Mouse (Mus musculus) CH12.LX (cell line): ENCODE data around the gene Taco1. TPM values are rescaled to one million over a fixed set of nuclear protein-coding genes. Genes with fewer than 3 reads are reported as not detected.
"Not testable (repeated sequence)": the region's sequence is repeated elsewhere in the genome, so short reads cannot be mapped to it uniquely, and the experiment has no call there.

ENCODE experiments used
- DNase-seq: peaks from one replicate; pipeline ENCODE4 v3.0.0-alpha.2; 2013; ENCODE audit errors: extremely low read depth
- H3K27ac ChIP-seq: 2 replicates; pipeline ENCODE4 v1.5.1; 2012; ENCODE audit warnings: low read depth, mild to moderate bottlenecking, control low read depth, moderate library complexity; ENCODE audit not compliant: insufficient read depth
- H3K27me3 ChIP-seq: replicated peaks from 2 replicates; pipeline ENCODE3; 2012; ENCODE audit warnings: inconsistent platforms
- H3K36me3 ChIP-seq, 2 experiments: replicated peaks in 1 of 2; 2 replicates each; pipeline versions ENCODE3 to v1.6.1; 2012; ENCODE audit warnings: inconsistent platforms in 1 of 2, low read length in 1 of 2, mild to moderate bottlenecking in 1 of 2, mixed read lengths in 1 of 2, moderate library complexity in 1 of 2; ENCODE audit not compliant: control insufficient read depth in 1 of 2, insufficient read depth in 1 of 2
- H3K4me1 ChIP-seq, 2 experiments: 2 replicates each; pipeline ENCODE4 v1.6.1; 2012; ENCODE audit warnings: inconsistent platforms in 1 of 2, moderate library complexity in 1 of 2; ENCODE audit not compliant: insufficient read depth in 2 of 2, control insufficient read depth in 1 of 2
- H3K4me2 ChIP-seq: 2 replicates; pipeline ENCODE4 v1.6.1; 2012; ENCODE audit warnings: low read depth, mild to moderate bottlenecking, control low read depth; ENCODE audit not compliant: poor library complexity, insufficient read depth, severe bottlenecking
- H3K4me3 ChIP-seq, 3 experiments: fragments of 150-350 bp in 1 of 3; sonication (generic) in 1 of 3; replicated peaks in 1 of 3; 2 replicates each; pipeline versions ENCODE3 to v1.5.1; 2011 to 2012; ENCODE audit warnings: low read depth in 2 of 3, low read length in 2 of 3, mild to moderate bottlenecking in 2 of 3, moderate library complexity in 2 of 3, control low read depth in 1 of 3, improper control_type of control experiment in 1 of 3, inconsistent platforms in 1 of 3, mixed read lengths in 1 of 3; ENCODE audit not compliant: poor library complexity in 1 of 3
- H3K79me2 ChIP-seq: replicated peaks from 2 replicates; pipeline ENCODE4 v1.6.1; 2012; ENCODE audit warnings: mild to moderate bottlenecking, moderate library complexity; ENCODE audit not compliant: control insufficient read depth, poor library complexity, insufficient read depth, severe bottlenecking; ENCODE audit errors: extremely low read depth
- H3K9ac ChIP-seq: 2 replicates; pipeline ENCODE4 v1.6.1; 2012; ENCODE audit warnings: low read depth, mild to moderate bottlenecking, control low read depth, moderate library complexity; ENCODE audit not compliant: insufficient read depth
- H3K9me3 ChIP-seq: replicated peaks from 2 replicates; pipeline ENCODE3; 2012; ENCODE audit warnings: low read length, inconsistent platforms, mixed read lengths
- CHD2 ChIP-seq: IDR thresholded peaks from 2 replicates; pipeline ENCODE4 v1.6.1; 2011; ENCODE audit warnings: low read length, improper control_type of control experiment
- E2F4 ChIP-seq: IDR thresholded peaks from 2 replicates; pipeline ENCODE4 v1.6.1; 2011; ENCODE audit warnings: low read depth, low read length, improper control_type of control experiment; ENCODE audit not compliant: insufficient replicate concordance
- EP300 ChIP-seq: IDR thresholded peaks from 2 replicates; pipeline ENCODE4 v1.6.1; 2011; ENCODE audit warnings: low read length, improper control_type of control experiment
- GABPA ChIP-seq: IDR thresholded peaks from 2 replicates; pipeline ENCODE4 v1.6.1; 2012; ENCODE audit warnings: low read depth, low read length, improper control_type of control experiment, inconsistent platforms; ENCODE audit not compliant: insufficient replicate concordance
- IRF4 ChIP-seq: IDR thresholded peaks from 2 replicates; pipeline ENCODE4 v1.6.1; 2014; ENCODE audit warnings: low read depth, mild to moderate bottlenecking, inconsistent platforms, low read length, improper control_type of control experiment
- JUND ChIP-seq: conservative IDR thresholded peaks from 2 replicates; pipeline ENCODE4 v1.6.1; 2011; ENCODE audit warnings: low read depth, low read length, improper control_type of control experiment
- MAZ ChIP-seq: IDR thresholded peaks from 2 replicates; pipeline ENCODE4 v1.6.1; 2012; ENCODE audit warnings: low read depth, mild to moderate bottlenecking, inconsistent platforms, low read length, improper control_type of control experiment, moderate library complexity
- NELFE ChIP-seq: IDR thresholded peaks from 2 replicates; pipeline ENCODE4 v1.6.1; 2011; ENCODE audit warnings: low read depth, low read length, improper control_type of control experiment
- RAD21 ChIP-seq: IDR thresholded peaks from 2 replicates; pipeline ENCODE4 v1.6.1; 2011; ENCODE audit warnings: low read depth, mild to moderate bottlenecking, low read length, improper control_type of control experiment, moderate library complexity
- RCOR1 ChIP-seq: conservative IDR thresholded peaks from 2 replicates; pipeline ENCODE4 v1.6.1; 2012; ENCODE audit warnings: low read depth, mild to moderate bottlenecking, inconsistent platforms, low read length, improper control_type of control experiment
- USF2 ChIP-seq: conservative IDR thresholded peaks from 2 replicates; pipeline ENCODE4 v1.6.1; 2011; ENCODE audit warnings: low read depth, low read length, improper control_type of control experiment
- ZNF384 ChIP-seq: IDR thresholded peaks from 2 replicates; pipeline ENCODE4 v1.6.1; 2012; ENCODE audit warnings: low read depth, low read length, improper control_type of control experiment, inconsistent platforms
- dilution Hi-C: fragments of 300-500 bp; cut with MboI; formaldehyde crosslinking; loops from 2 replicates; pipeline ENCODE4 v1.14.3; 2020; ENCODE audit warnings: low sequenced_read_pairs; ENCODE audit not compliant: extremely low pct_unique_long_range_greater_than_20kb, extremely low pct_ligation_motif_present
- in situ Hi-C: fragments of 300-500 bp; cut with MboI; formaldehyde crosslinking; loops from 3 replicates; pipeline ENCODE4 v1.14.3; 2019; ENCODE audit warnings: low sequenced_read_pairs, low pct_ligation_motif_present, low pct_unique_long_range_greater_than_20kb, mixed read lengths
- polyA plus RNA-seq: library from polyadenylated mRNA; unstranded; fragments of >175 nt; gene quantifications from 2 replicates; pipeline ENCODE4 v1.2.1, GENCODE M21; 2012; ENCODE audit warnings: low read depth; ENCODE audit not compliant: insufficient read length
- total RNA-seq, 2 experiments: library from RNA; depleted of rRNA; stranded (reverse); fragments of 300-350 nt in 1 of 2; fragments of >200 nt in 1 of 2; gene quantifications; 2 replicates each; pipeline ENCODE4 v1.2.3; 2012 to 2014

Taco1 gene
- total and polyA plus RNA-seq, 3 experiments: 30.8 to 35.8 (median 32.6) TPM

DNA sequence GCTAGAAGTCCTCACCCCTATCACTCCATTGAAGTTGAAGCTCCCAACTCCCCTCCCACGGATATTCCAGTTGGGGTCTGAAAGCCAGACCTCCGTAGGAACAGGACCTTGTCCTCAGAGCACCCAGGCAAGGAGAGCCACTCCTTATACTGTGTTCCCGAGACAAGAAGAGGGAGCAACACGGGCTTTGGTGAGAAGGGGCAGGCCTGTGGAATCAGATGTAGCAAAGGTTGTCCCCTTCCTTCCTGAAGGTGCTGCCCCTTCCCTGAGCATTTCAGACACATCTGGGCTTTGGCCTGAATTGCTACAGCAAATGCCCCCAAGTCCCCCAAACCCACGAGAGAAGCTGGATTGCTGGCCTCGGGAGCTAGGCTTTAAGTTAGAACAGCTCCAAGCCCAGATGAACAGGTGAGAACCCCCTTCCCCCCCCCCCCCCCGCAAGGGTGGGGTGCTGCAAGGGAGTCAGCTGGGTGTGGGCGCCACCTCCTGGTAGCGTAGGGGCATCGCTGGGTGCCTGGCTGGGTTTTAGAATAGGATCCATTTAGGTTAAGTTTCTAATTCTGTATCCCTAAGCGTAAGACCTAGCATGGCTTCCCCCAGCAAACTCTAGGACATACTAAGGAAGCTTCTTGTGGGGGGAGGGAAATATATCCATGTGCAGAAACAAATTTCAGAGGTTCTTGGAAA is 39.3 kb upstream of the Taco1 start (continued):
- TF ChIP-seq IRF4 (0 out of 2 replicates have a peak, but pooled peaks have one; percentile 41), MAZ (peak; percentile 98), RAD21 (peak; percentile 70), NELFE (peak; percentile 41; the same call in 1 of the 2 replicates), JUND (no peak)

DNA sequence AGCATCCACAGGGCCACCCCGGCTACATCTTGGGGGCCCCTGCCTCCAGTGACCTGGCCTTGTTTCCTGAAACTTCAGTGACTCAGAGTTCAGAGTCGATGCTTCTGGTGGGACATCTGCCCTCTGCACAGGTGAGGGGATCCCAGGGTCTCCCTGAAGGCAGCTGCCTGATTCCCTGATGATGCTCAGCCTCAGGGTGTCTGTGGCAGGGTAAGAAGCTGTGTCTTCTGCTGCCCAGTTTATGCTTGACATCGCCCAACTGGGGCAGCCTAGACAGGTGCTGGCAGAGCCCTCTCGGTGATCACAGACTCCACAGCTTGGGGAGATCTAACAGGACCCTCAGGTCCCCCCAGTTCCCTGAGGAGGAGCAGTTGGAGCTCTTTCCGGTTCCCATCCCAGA is 38.3 kb upstream of the Taco1 start:
- in situ Hi-C loops: no loop called here
- Histone ChIP-seq H3K79me2 (0 out of 2 replicates have a peak, but pooled peaks cover 2% of the 10 kb centered on the region), H3K9ac (no peak overlapping the region), H3K27me3 (peaks cover 38% of the 10 kb centered on the region), H3K4me2 (no peak overlapping the region), H3K36me3 (peaks cover 8 to 9% of the 10 kb centered on the region in 2 experiments), H3K27ac (no peak overlapping the region), H3K9me3 (no peaks in the 10 kb centered on the region), H3K4me3 (no peak overlapping the region), H3K4me1 (no peaks in the 10 kb centered on the region)
- TF ChIP-seq E2F4: no peak
- no peak for TF ChIP-seq ZNF384
- no peak for TF ChIP-seq GABPA
- TF ChIP-seq USF2: no peak
- no peak for TF ChIP-seq NELFE
- no peak for TF ChIP-seq CHD2
- no peak for TF ChIP-seq EP300
- no peak for TF ChIP-seq RCOR1
- DNase-seq: no peak
- dilution Hi-C loops: no loop called here

DNA sequence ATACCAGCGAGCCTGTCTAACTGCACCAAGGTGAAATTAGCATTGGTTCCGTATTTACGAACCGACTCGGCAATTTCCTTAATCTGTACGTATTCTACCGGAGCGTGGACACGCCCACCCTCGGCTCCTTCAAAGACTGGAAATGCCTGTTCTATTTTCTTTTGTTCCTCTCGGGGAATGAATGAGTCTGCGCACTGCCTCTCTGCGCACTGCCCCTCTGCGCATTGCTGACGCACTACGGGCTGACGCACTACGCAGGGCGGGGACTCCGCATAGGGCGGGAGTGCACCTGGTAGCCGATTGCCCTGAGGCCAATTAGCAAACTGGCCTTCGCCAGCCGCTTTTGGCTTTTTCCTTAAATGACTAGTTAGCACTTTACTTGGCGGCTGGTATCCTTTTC is 33.8 kb upstream of the Taco1 start:
- Histone ChIP-seq H3K9ac (peak overlapping the region; percentile 27; the same call in 1 of the 2 replicates), H3K4me1 (peaks cover 0 to 13% of the 10 kb centered on the region in 2 experiments; a peak in 2 of 4 replicates), H3K4me3 (peak overlapping the region in 2 of 3 experiments; percentile 56 to 57)
- dilution Hi-C loops, in situ Hi-C loops, H3K4me2 ChIP-seq, H3K27ac ChIP-seq, H3K36me3 ChIP-seq, H3K9me3 ChIP-seq, H3K27me3 ChIP-seq, H3K79me2 ChIP-seq, DNase-seq: not testable (repeated sequence)
